Mouse (Mus musculus) spleen, postnatal 14 days (tissue): ENCODE measurements around the gene Ankrd40.

Experiments used
- DNase-seq, 2 experiments: peaks; one replicate each; pipeline ENCODE4 v3.0.0; 2021 to 2022; ENCODE audit warnings: low spot score in 2 of 2

The Ankrd40 gene

GRCm38 (mm10) chr11:94327693-94328643 lies at the start of gene Ankrd40:
Gene Ankrd40 (plus strand): TSS chr11:94328001.
- peak; percentile 74 to 85 for DNase-seq

GRCm38 (mm10) chr11:94281199-94282181 lies 46.3 kb upstream of the Ankrd40 start, which contains the start of gene Gm21885:
Gene Gm21885 (plus strand): TSS chr11:94281873.
- DNase-seq: no peak

GRCm38 (mm10) chr11:94282291-94282690 lies 45.5 kb upstream of the Ankrd40 start:
- DNase-seq: no peak

GRCm38 (mm10) chr11:94283536-94284099 lies 44.2 kb upstream of the Ankrd40 start:
- no peak for DNase-seq

- no peak for DNase-seq
Observed at GRCm38 (mm10) chr11:94285886-94286574, 41.8 kb upstream of the Ankrd40 start.

- no peak for DNase-seq
Observed at GRCm38 (mm10) chr11:94287105-94287504, 40.7 kb upstream of the Ankrd40 start.

- no peak for DNase-seq
Observed at GRCm38 (mm10) chr11:94290062-94290740, 37.6 kb upstream of the Ankrd40 start.

GRCm38 (mm10) chr11:94294996-94295845 lies 32.6 kb upstream of the Ankrd40 start:
- DNase-seq: no peak

GRCm38 (mm10) chr11:94312733-94313132 lies 15.1 kb upstream of the Ankrd40 start:
- DNase-seq: no peak

GRCm38 (mm10) chr11:94314098-94314652 lies 13.6 kb upstream of the Ankrd40 start:
- no peak for DNase-seq

GRCm38 (mm10) chr11:94315308-94315707 lies 12.5 kb upstream of the Ankrd40 start:
- no peak for DNase-seq

GRCm38 (mm10) chr11:94316528-94316927 lies 11.3 kb upstream of the Ankrd40 start:
- no peak for DNase-seq

- no peak for DNase-seq
Observed at GRCm38 (mm10) chr11:94317014-94317413, 10.8 kb upstream of the Ankrd40 start.

GRCm38 (mm10) chr11:94317515-94317914 lies 10.3 kb upstream of the Ankrd40 start:
- DNase-seq: no peak

GRCm38 (mm10) chr11:94318056-94318455 lies 9.7 kb upstream of the Ankrd40 start:
- no peak for DNase-seq

GRCm38 (mm10) chr11:94320969-94321930 lies 6.6 kb upstream of the Ankrd40 start:
- DNase-seq: peak in 1 of 2 experiments; percentile 30

- DNase-seq: peak; percentile 90 to 93
Observed at GRCm38 (mm10) chr11:94321931-94322400, 5.8 kb upstream of the Ankrd40 start, which contains the start of gene Luc7l3. Gene Luc7l3 (minus strand): TSS chr11:94321988.

GRCm38 (mm10) chr11:94322636-94323035 lies 5.2 kb upstream of the Ankrd40 start:
- no peak for DNase-seq
